Mouse (Mus musculus) macrophage (primary cell): ENCODE data around the gene Kcnk4. TPM values are rescaled to one million over a fixed set of nuclear protein-coding genes. Genes with fewer than 3 reads are reported as not detected.

Experiments used
- H3K27ac ChIP-seq: fragments of 350-480 bp; formaldehyde crosslinking; 2 replicates; pipeline ENCODE4 v1.9.0; 2021
- H3K36me3 ChIP-seq: fragments of 350-480 bp; formaldehyde crosslinking; 2 replicates; pipeline ENCODE4 v1.9.0; 2021; ENCODE audit errors: inconsistent target
- H3K4me3 ChIP-seq: fragments of 350-480 bp; formaldehyde crosslinking; 2 replicates; pipeline ENCODE4 v1.9.0; 2021; ENCODE audit errors: inconsistent target
- H3K79me2 ChIP-seq: fragments of 350-480 bp; formaldehyde crosslinking; 2 replicates; pipeline ENCODE4 v1.9.0; 2021; ENCODE audit errors: inconsistent target
- WGBS: methylation state at CpG from one replicate; pipeline ENCODE4 v1.1.7; 2026; ENCODE audit warnings: inconsistent platforms; ENCODE audit not compliant: missing documents; 5-methylcytosine and 5-hydroxymethylcytosine counted together
- polyA plus RNA-seq: library from polyadenylated mRNA; stranded (reverse); fragments of 250-400 nt; gene quantifications from 3 replicates; pipeline ENCODE4 v1.2.4, GENCODE M21; 2018; ENCODE audit warnings: inconsistent platforms

Kcnk4 gene
- polyA plus RNA-seq, 1 experiment from 2014 or later, result not detected

- no peaks in the 10 kb centered on the region; the same call in 1 of the 2 replicates for H3K79me2 ChIP-seq
- no peak overlapping the region for H3K27ac ChIP-seq
- peaks cover 14% of the 10 kb centered on the region; the same call in 1 of the 2 replicates for H3K36me3 ChIP-seq
- H3K4me3 ChIP-seq, result peak overlapping the region; percentile 71
- WGBS, result 79% methylated on average over 5 of the region's 5 CpGs
Measured at GRCm38 (mm10) chr19:6949951-6950350, 15.6 kb upstream of the Kcnk4 start.

- H3K27ac ChIP-seq, result no peak overlapping the region
- H3K36me3 ChIP-seq, result peaks cover 10% of the 10 kb centered on the region; the same call in 1 of the 2 replicates
- H3K79me2 ChIP-seq, result no peaks in the 10 kb centered on the region; the same call in 1 of the 2 replicates
- H3K4me3 ChIP-seq, result no peak overlapping the region
- 95% methylated on average over 5 of the region's 5 CpGs for WGBS
Measured at GRCm38 (mm10) chr19:6949532-6949931, 15.2 kb upstream of the Kcnk4 start.

GRCm38 (mm10) chr19:6948186-6948585 is 13.9 kb upstream of the Kcnk4 start:
- 79% methylated on average over 4 of the region's 4 CpGs for WGBS
- peaks cover 9% of the 10 kb centered on the region for H3K79me2 ChIP-seq
- no peak overlapping the region for H3K27ac ChIP-seq
- no peak overlapping the region for H3K4me3 ChIP-seq
- H3K36me3 ChIP-seq, result peaks cover 5% of the 10 kb centered on the region; the same call in 1 of the 2 replicates

GRCm38 (mm10) chr19:6947742-6948141 is 13.4 kb upstream of the Kcnk4 start:
- Histone ChIP-seq H3K4me3 (no peak overlapping the region), H3K27ac (no peak overlapping the region), H3K79me2 (peaks cover 14% of the 10 kb centered on the region), H3K36me3 (peaks cover 5% of the 10 kb centered on the region; the same call in 1 of the 2 replicates)
- WGBS, result 84% methylated on average over 4 of the region's 4 CpGs

GRCm38 (mm10) chr19:6943709-6944108 is 9.4 kb upstream of the Kcnk4 start:
- Histone ChIP-seq H3K79me2 (peaks cover 17% of the 10 kb centered on the region), H3K4me3 (no peak overlapping the region), H3K27ac (no peak overlapping the region), H3K36me3 (peaks cover 5% of the 10 kb centered on the region; the same call in 1 of the 2 replicates)
- WGBS, result 92% methylated on average over 6 of the region's 6 CpGs

- peaks cover 5% of the 10 kb centered on the region; the same call in 1 of the 2 replicates for H3K36me3 ChIP-seq
- H3K27ac ChIP-seq, result peak overlapping the region; percentile 90
- peaks cover 17% of the 10 kb centered on the region for H3K79me2 ChIP-seq
- peak overlapping the region; percentile 87 for H3K4me3 ChIP-seq
- WGBS, result 49% methylated on average over 5 of the region's 5 CpGs
Measured at GRCm38 (mm10) chr19:6942764-6943163, 8.4 kb upstream of the Kcnk4 start.

GRCm38 (mm10) chr19:6942249-6942691 is 8.0 kb upstream of the Kcnk4 start, which contains the start of gene Gpr137:
Gene Gpr137 (minus strand): TSS chr19:6942480.
- Histone ChIP-seq H3K36me3 (peaks cover 5% of the 10 kb centered on the region; the same call in 1 of the 2 replicates), H3K79me2 (peaks cover 17% of the 10 kb centered on the region), H3K4me3 (peak within 1 kb of the TSS; percentile 87), H3K27ac (peak within 1 kb of the TSS; percentile 90)
- 0% methylated on average over 27 of the region's 27 CpGs for WGBS

GRCm38 (mm10) chr19:6941372-6942248 is 7.3 kb upstream of the Kcnk4 start, which contains the start of gene Bad:
Gene Bad (plus strand): TSS chr19:6941861.
- WGBS, result under 1% methylated on average over 81 of the region's 83 CpGs
- H3K27ac ChIP-seq, result peak within 1 kb of the TSS; percentile 90
- H3K36me3 ChIP-seq, result peaks cover 5% of the 10 kb centered on the region; the same call in 1 of the 2 replicates
- peaks cover 17% of the 10 kb centered on the region for H3K79me2 ChIP-seq
- peak within 1 kb of the TSS; percentile 87 for H3K4me3 ChIP-seq

- H3K4me3 ChIP-seq, result peak overlapping the region; percentile 87
- no peak overlapping the region for H3K27ac ChIP-seq
- WGBS, result 33% methylated on average over 26 of the region's 29 CpGs
- H3K79me2 ChIP-seq, result peaks cover 17% of the 10 kb centered on the region
- H3K36me3 ChIP-seq, result peaks cover 5% of the 10 kb centered on the region; the same call in 1 of the 2 replicates
Measured at GRCm38 (mm10) chr19:6940396-6941351, 6.4 kb upstream of the Kcnk4 start.

- 94% methylated on average over 20 of the region's 20 CpGs for WGBS
- H3K4me3 ChIP-seq, result no peak overlapping the region
- H3K79me2 ChIP-seq, result peaks cover 17% of the 10 kb centered on the region
- no peak overlapping the region for H3K27ac ChIP-seq
- no peaks in the 10 kb centered on the region; the same call in 1 of the 2 replicates for H3K36me3 ChIP-seq
Measured at GRCm38 (mm10) chr19:6939106-6940002, 5.0 kb upstream of the Kcnk4 start.

- H3K4me3 ChIP-seq, result no peak overlapping the region
- no peak overlapping the region for H3K27ac ChIP-seq
- no peaks in the 10 kb centered on the region; the same call in 1 of the 2 replicates for H3K36me3 ChIP-seq
- H3K79me2 ChIP-seq, result peaks cover 4% of the 10 kb centered on the region
- WGBS, result 94% methylated on average over 16 of the region's 16 CpGs
Measured at GRCm38 (mm10) chr19:6937541-6938465, 3.5 kb upstream of the Kcnk4 start.

- H3K36me3 ChIP-seq, result no peaks in the 10 kb centered on the region; the same call in 1 of the 2 replicates
- H3K27ac ChIP-seq, result no peak overlapping the region
- 31% methylated on average over 3 of the region's 3 CpGs for WGBS
- H3K4me3 ChIP-seq, result no peak overlapping the region
- no peaks in the 10 kb centered on the region for H3K79me2 ChIP-seq
Measured at GRCm38 (mm10) chr19:6936299-6936698, 2.0 kb upstream of the Kcnk4 start.
